Comparison of ENCODE assay signal across 17 mouse cellular contexts in genomic region chr16:38467917-38468705, GRCm38 (mm10). TPM values are rescaled to one million over a fixed set of nuclear protein-coding genes. Genes with fewer than 3 reads are reported as not detected.
DNase-seq lines count a peak whose midpoint lies in the region; ATAC-seq and TF ChIP-seq lines count a peak whose summit lies in the region.
"Had no signal": no experiment of that assay in that cellular context is flagged by ENCODE, and none has a peak within 500 bp of the region (broad histone marks: within the 10 kb centered on the region; RNA-seq: fewer than 3 reads in every experiment).

No protein-coding gene starts in this region.

- DNase-seq in kidney, adult 18-20 months: peak; percentile 7
- no peak for DNase-seq in MEL (ENCODE audit: low read depth, low spot score)
- DNase-seq in adrenal gland, postnatal 25 days: peak; percentile 34
- peak; percentile 21 for DNase-seq in kidney, postnatal 10 days
- no peak for DNase-seq in gastrocnemius, adult 18-20 months (ENCODE audit: low spot score)
- no peak for DNase-seq in gastrocnemius, postnatal 10 days
- DNase-seq: cerebellum, adult 2 months; heart, postnatal 4 days; liver; lung, embryonic 14.5 days; retina, postnatal 1 day had no signal

- H3K9me3 ChIP-seq in kidney, embryonic 16.5 days (ENCODE audit: low read length): no peaks in the 10 kb centered on the region
- no peaks in the 10 kb centered on the region for H3K9me3 ChIP-seq in MEL (replicated peaks; ENCODE audit: insufficient read depth, low read length)
- H3K9me3 ChIP-seq: embryonic facial prominence, embryonic 13.5 days; forebrain, embryonic 10.5 days had no signal

- H3K27me3 ChIP-seq in kidney, embryonic 16.5 days (ENCODE audit: insufficient read depth, low read length): no peaks in the 10 kb centered on the region
- no peaks in the 10 kb centered on the region for H3K27me3 ChIP-seq in MEL (ENCODE audit: control insufficient read depth in 1 of 2, insufficient read depth in 2 of 2, low read length in 2 of 2)
- H3K27me3 ChIP-seq: embryonic facial prominence, embryonic 13.5 days had no signal

- H3K79me2 ChIP-seq in MEL (ENCODE audit: control insufficient read depth, insufficient read depth, low read length, poor library complexity): no peaks in the 10 kb centered on the region

- ATAC-seq in kidney, embryonic 16.5 days (ENCODE audit: low FRiP score, low TSS enrichment): no peak
- ATAC-seq in erythroid progenitor cell, adult 5-6 weeks (replicated peaks; ENCODE audit: low FRiP score, poor library complexity, severe bottlenecking): no peak

- no peak for TF ChIP-seq RAD21 in MEL (IDR thresholded peaks at IDR 0.05; ENCODE audit: low read depth, low read length)

- TF ChIP-seq EP300 in MEL (IDR thresholded peaks at IDR 0.05; ENCODE audit: low read depth in 1 of 2, low read length in 2 of 2): no peak

- TF ChIP-seq CTCF in MEL (IDR thresholded peaks at IDR 0.05 in 2 of 3, conservative IDR thresholded peaks at IDR 0.05 in 1 of 3; ENCODE audit: control insufficient read depth in 1 of 3, insufficient read depth in 1 of 3, low read depth in 2 of 3, low read length in 3 of 3, poor library complexity in 1 of 3, severe bottlenecking in 1 of 3): no peak

- no peak for TF ChIP-seq POLR2A in MEL (IDR thresholded peaks at IDR 0.05; ENCODE audit: control insufficient read depth in 1 of 2, insufficient read depth in 1 of 2, low read depth in 1 of 2, low read length in 2 of 2, poor library complexity in 1 of 2)

- H3K4me2 ChIP-seq in kidney, embryonic 16.5 days (replicated peaks; ENCODE audit: low read depth, low read length): no peak overlapping the region
- H3K4me2 ChIP-seq: embryonic facial prominence, embryonic 13.5 days; lung, embryonic 14.5 days had no signal

- no peak overlapping the region for H3K4me3 ChIP-seq in kidney, embryonic 16.5 days (ENCODE audit: low read length)
- H3K4me3 ChIP-seq in MEL (ENCODE audit: control insufficient read depth in 1 of 2, insufficient read depth in 1 of 2, low read depth in 2 of 2, low read length in 2 of 2): no peak overlapping the region
- H3K4me3 ChIP-seq: embryonic facial prominence, embryonic 13.5 days; forebrain, embryonic 10.5 days had no signal

- H3K27ac ChIP-seq in kidney, embryonic 16.5 days (ENCODE audit: low read length): no peak overlapping the region
- H3K27ac ChIP-seq in MEL (ENCODE audit: control insufficient read depth, low read depth, low read length): no peak overlapping the region
- H3K27ac ChIP-seq: embryonic facial prominence, embryonic 13.5 days; forebrain, embryonic 10.5 days; macrophage had no signal

- H3K4me1 ChIP-seq in kidney, embryonic 16.5 days (ENCODE audit: insufficient read depth, low read length): no peaks in the 10 kb centered on the region
- peaks cover 0 to 15% of the 10 kb centered on the region in 2 experiments; a peak in 2 of 4 replicates for H3K4me1 ChIP-seq in MEL (ENCODE audit: control insufficient read depth in 1 of 2, insufficient read depth in 2 of 2, low read length in 2 of 2)
- H3K4me1 ChIP-seq: embryonic facial prominence, embryonic 13.5 days had no signal

- H3K36me3 ChIP-seq in kidney, embryonic 16.5 days (ENCODE audit: insufficient read depth, low read length): no peaks in the 10 kb centered on the region
- H3K36me3 ChIP-seq in MEL (ENCODE audit: control insufficient read depth in 1 of 2, insufficient read depth in 2 of 2, low read length in 2 of 2): peaks cover 0 to 16% of the 10 kb centered on the region in 2 experiments; a peak in 2 of 4 replicates
- H3K36me3 ChIP-seq: embryonic facial prominence, embryonic 13.5 days; forebrain, embryonic 10.5 days had no signal

- WGBS in kidney, embryonic 16.5 days: 68% methylated on average over 8 of the region's 8 CpGs

- no peak overlapping the region for H3K9ac ChIP-seq in kidney, embryonic 16.5 days (replicated peaks; ENCODE audit: low read length)
- H3K9ac ChIP-seq in MEL (ENCODE audit: control insufficient read depth, low read depth, low read length, poor library complexity, severe bottlenecking): no peak overlapping the region
- H3K9ac ChIP-seq: embryonic facial prominence, embryonic 13.5 days; lung, embryonic 14.5 days had no signal

TF ChIP-seq in MEL, 35 proteins besides CTCF, POLR2A, EP300 and RAD21:
- TF ChIP-seq GATA1 (IDR thresholded peaks at IDR 0.05; ENCODE audit: low read depth, low read length) (0 out of 2 replicates have a peak, but pooled peaks have one; percentile 17), ETS1 (IDR thresholded peaks at IDR 0.05; ENCODE audit: low read depth, low read length) (no peak), ZNF384 (IDR thresholded peaks at IDR 0.05; ENCODE audit: low read depth, low read length) (peak; percentile 54)

RNA-seq across cellular contexts. Expression of gene Cd80, which starts 12.8 kb away (rescaled TPM):
- 0.32 and 0.41 TPM in 2 replicates for polyA plus RNA-seq in kidney, embryonic 16.5 days (2015; fragmentation: Nextera tagmentation; extraction: Ambion mirVana)
- 0.04 and 0.07 TPM in 2 replicates for total RNA-seq in MEL (2012; rRNA removed)
- polyA plus RNA-seq in MEL (2012; ENCODE audit: insufficient read depth in 1 of 2, insufficient read length in 2 of 2, low read depth in 1 of 2, low replicate concordance in 2 of 2, missing spikeins in 1 of 2): under 1 TPM in 1 of 2 experiments, not detected in 1; 0.38 TPM
- total RNA-seq in adrenal gland, postnatal 25 days (2021): 0.67 TPM in 1 of 2 replicates, not detected in the other
- total RNA-seq in gastrocnemius, adult 18-20 months (2021): under 1 TPM in 1 of 2 experiments, not detected in 1; 0.19 TPM
- total RNA-seq in erythroid progenitor cell, adult 5-6 weeks (2015; ENCODE audit: low replicate concordance): not detected in 2 replicates
- total RNA-seq in erythroid progenitor cell, adult 5-6 weeks (2017; ENCODE audit: low replicate concordance): not detected in 2 replicates
- total RNA-seq in gastrocnemius, postnatal 10 days (2021): under 1 TPM; 0.23 to 0.36 TPM

RNA-seq across cellular contexts. Expression of gene Adprh, which starts 15.6 kb away (rescaled TPM):
- 94.3 and 102 TPM in 2 replicates for polyA plus RNA-seq in kidney, embryonic 16.5 days (2015; fragmentation: Nextera tagmentation; extraction: Ambion mirVana)
- 20.1 and 24.8 TPM in 2 replicates for total RNA-seq in MEL (2012; rRNA removed)
- 10 to 100 TPM in 1 of 2 experiments, not detected in 1; 86.7 TPM for polyA plus RNA-seq in MEL (2012; ENCODE audit: insufficient read depth in 1 of 2, insufficient read length in 2 of 2, low read depth in 1 of 2, low replicate concordance in 2 of 2, missing spikeins in 1 of 2)
- 44.3 and 52.0 TPM in 2 replicates for total RNA-seq in adrenal gland, postnatal 25 days (2021)
- total RNA-seq in gastrocnemius, adult 18-20 months (2021): 10 to 100 TPM; 16.4 to 18.1 TPM
- 1.8 and 6.7 TPM in 2 replicates for total RNA-seq in erythroid progenitor cell, adult 5-6 weeks (2015; ENCODE audit: low replicate concordance)
- 1.9 and 4.1 TPM in 2 replicates for total RNA-seq in erythroid progenitor cell, adult 5-6 weeks (2017; ENCODE audit: low replicate concordance)
- total RNA-seq in gastrocnemius, postnatal 10 days (2021): 10 to 100 TPM; 32.4 to 33.1 TPM

RNA-seq across cellular contexts. Expression of gene Pla1a, which starts 35.2 kb away (rescaled TPM):
- polyA plus RNA-seq in kidney, embryonic 16.5 days (2015; fragmentation: Nextera tagmentation; extraction: Ambion mirVana): 9.4 and 10.0 TPM in 2 replicates
- total RNA-seq in MEL (2012; rRNA removed): not detected in 2 replicates
- polyA plus RNA-seq in MEL (2012; ENCODE audit: insufficient read depth in 1 of 2, insufficient read length in 2 of 2, low read depth in 1 of 2, low replicate concordance in 2 of 2, missing spikeins in 1 of 2): under 1 TPM in 1 of 2 experiments, not detected in 1; 0.04 TPM
- 30.8 and 37.4 TPM in 2 replicates for total RNA-seq in adrenal gland, postnatal 25 days (2021)
- 1 to 10 TPM; 3.3 to 6.8 TPM for total RNA-seq in gastrocnemius, adult 18-20 months (2021)
- total RNA-seq in erythroid progenitor cell, adult 5-6 weeks (2015; ENCODE audit: low replicate concordance): not detected in 2 replicates
- total RNA-seq in erythroid progenitor cell, adult 5-6 weeks (2017; ENCODE audit: low replicate concordance): not detected in 2 replicates
- total RNA-seq in gastrocnemius, postnatal 10 days (2021): 1 to 10 TPM; 1.4 to 1.6 TPM
- polyA plus RNA-seq: forebrain, embryonic 10.5 days; macrophage; stomach, embryonic 14.5 days had no signal

RNA-seq across cellular contexts. Expression of gene Timmdc1, which starts 54.4 kb away (rescaled TPM):
- polyA plus RNA-seq in kidney, embryonic 16.5 days (2015; fragmentation: Nextera tagmentation; extraction: Ambion mirVana): 29.7 and 34.4 TPM in 2 replicates
- 36.4 and 38.0 TPM in 2 replicates for total RNA-seq in MEL (2012; rRNA removed)
- 10 to 100 TPM in 1 of 2 experiments, not detected in 1; 40.4 TPM for polyA plus RNA-seq in MEL (2012; ENCODE audit: insufficient read depth in 1 of 2, insufficient read length in 2 of 2, low read depth in 1 of 2, low replicate concordance in 2 of 2, missing spikeins in 1 of 2)
- 39.1 and 44.3 TPM in 2 replicates for total RNA-seq in adrenal gland, postnatal 25 days (2021)
- total RNA-seq in gastrocnemius, adult 18-20 months (2021): 10 to 100 TPM; 45.9 to 46.2 TPM
- total RNA-seq in erythroid progenitor cell, adult 5-6 weeks (2015; ENCODE audit: low replicate concordance): 4.0 and 7.5 TPM in 2 replicates
- total RNA-seq in erythroid progenitor cell, adult 5-6 weeks (2017; ENCODE audit: low replicate concordance): 5.5 and 14.8 TPM in 2 replicates
- total RNA-seq in gastrocnemius, postnatal 10 days (2021): 10 to 100 TPM; 34.8 to 41.2 TPM

Comparison
In these comparisons a context has a peak if more than half of its experiments do, and no peak if none do; other contexts are left out.
1. DNase-seq: peak in kidney, adult 18-20 months (single experiment), adrenal gland, postnatal 25 days (single experiment) and kidney, postnatal 10 days (single experiment); none in MEL (single experiment), gastrocnemius, adult 18-20 months (single experiment) and gastrocnemius, postnatal 10 days (single experiment).